Mouse (Mus musculus): ENCODE results near the gene Ints5. TPM values are rescaled to one million over a fixed set of nuclear protein-coding genes. Genes with fewer than 3 reads are reported as not detected.

The Ints5 gene
- polyA plus RNA-seq, 1 experiment from 2014 or later = 44.5 TPM

GRCm38 (mm10) chr19:8919000-8919399 lies 26.2 kb downstream of the Ints5 start:
- Histone ChIP-seq H3K27ac (ENCODE audit: low read depth) (no peak overlapping the region), H3K9ac (ENCODE audit: low read length) (no peak overlapping the region), H3K4me3 (ENCODE audit: low read depth, low read length) (no peak overlapping the region), H3K9me3 (ENCODE audit: control insufficient read depth, low read length) (no peaks in the 10 kb centered on the region), H3K36me3 (ENCODE audit: control insufficient read depth, insufficient read depth, low read length) (peaks cover 44% of the 10 kb centered on the region), H3K4me2 (ENCODE audit: low read length) (no peak overlapping the region), H3K4me1 (replicated peaks; ENCODE audit: control insufficient read depth, insufficient read depth, low read length) (peaks cover 11% of the 10 kb centered on the region), H3K27me3 (replicated peaks; ENCODE audit: control insufficient read depth, insufficient read depth, low read length) (no peaks in the 10 kb centered on the region)
- ATAC-seq (replicated peaks; ENCODE audit: low FRiP score, low TSS enrichment, low read depth) (no peak), DNase-seq (ENCODE audit: low spot score) (no peak)
- WGBS = 90% methylated on average over 3 of the region's 3 CpGs

GRCm38 (mm10) chr19:8919684-8920072 lies 26.9 kb downstream of the Ints5 start:
- Histone ChIP-seq H3K36me3 (ENCODE audit: control insufficient read depth, insufficient read depth, low read length) (peaks cover 38% of the 10 kb centered on the region), H3K27me3 (replicated peaks; ENCODE audit: control insufficient read depth, insufficient read depth, low read length) (no peaks in the 10 kb centered on the region), H3K9me3 (ENCODE audit: control insufficient read depth, low read length) (no peaks in the 10 kb centered on the region), H3K9ac (ENCODE audit: low read length) (peak overlapping the region; percentile 78), H3K27ac (ENCODE audit: low read depth) (peak overlapping the region; percentile 86), H3K4me2 (ENCODE audit: low read length) (peak overlapping the region; percentile 65), H3K4me3 (ENCODE audit: low read depth, low read length) (peak overlapping the region; percentile 87), H3K4me1 (replicated peaks; ENCODE audit: control insufficient read depth, insufficient read depth, low read length) (peaks cover 11% of the 10 kb centered on the region)
- ATAC-seq (replicated peaks; ENCODE audit: low FRiP score, low TSS enrichment, low read depth) (no peak), DNase-seq (ENCODE audit: low spot score) (no peak)
- 70% methylated on average over 6 of the region's 6 CpGs for WGBS

- Histone ChIP-seq H3K9me3 (ENCODE audit: control insufficient read depth, low read length) (no peaks in the 10 kb centered on the region), H3K4me3 (ENCODE audit: low read depth, low read length) (peak within 1 kb of the TSS; percentile 87), H3K4me1 (replicated peaks; ENCODE audit: control insufficient read depth, insufficient read depth, low read length) (peaks cover 11% of the 10 kb centered on the region), H3K27ac (ENCODE audit: low read depth) (peak within 1 kb of the TSS; percentile 86), H3K36me3 (ENCODE audit: control insufficient read depth, insufficient read depth, low read length) (peaks cover 33% of the 10 kb centered on the region), H3K27me3 (replicated peaks; ENCODE audit: control insufficient read depth, insufficient read depth, low read length) (no peaks in the 10 kb centered on the region), H3K9ac (ENCODE audit: low read length) (peak within 1 kb of the TSS; percentile 78), H3K4me2 (ENCODE audit: low read length) (peak within 1 kb of the TSS; percentile 65)
- peak; percentile 98 for ATAC-seq (replicated peaks; ENCODE audit: low FRiP score, low TSS enrichment, low read depth)
- peak; percentile 95 for DNase-seq (ENCODE audit: low spot score)
- 2% methylated on average over 40 of the region's 50 CpGs for WGBS
Observed at GRCm38 (mm10) chr19:8920073-8920736, 27.4 kb downstream of the Ints5 start, which contains the start of gene B3gat3. Gene B3gat3, plus strand, starts transcription at chr19:8920374.

GRCm38 (mm10) chr19:8920836-8921291 lies 28.1 kb downstream of the Ints5 start:
- 1% methylated on average over 6 of the region's 6 CpGs for WGBS
- DNase-seq (ENCODE audit: low spot score) = no peak

GRCm38 (mm10) chr19:8921741-8922140 lies 28.9 kb downstream of the Ints5 start:
- DNase-seq (ENCODE audit: low spot score) (no peak), ATAC-seq (replicated peaks; ENCODE audit: low FRiP score, low TSS enrichment, low read depth) (no peak)
- H3K36me3 ChIP-seq (ENCODE audit: control insufficient read depth, insufficient read depth, low read length) = peaks cover 32% of the 10 kb centered on the region
- no peak overlapping the region for H3K27ac ChIP-seq (ENCODE audit: low read depth)
- H3K9ac ChIP-seq (ENCODE audit: low read length) = no peak overlapping the region
- H3K27me3 ChIP-seq (replicated peaks; ENCODE audit: control insufficient read depth, insufficient read depth, low read length) = no peaks in the 10 kb centered on the region
- peak overlapping the region; percentile 65; the same call in 1 of the 2 replicates for H3K4me2 ChIP-seq (ENCODE audit: low read length)
- H3K4me1 ChIP-seq (replicated peaks; ENCODE audit: control insufficient read depth, insufficient read depth, low read length) = peaks cover 11% of the 10 kb centered on the region
- WGBS = 80% methylated on average over 9 of the region's 9 CpGs
- H3K4me3 ChIP-seq (ENCODE audit: low read depth, low read length) = peak overlapping the region; percentile 87; the same call in 1 of the 2 replicates
- H3K9me3 ChIP-seq (ENCODE audit: control insufficient read depth, low read length) = no peaks in the 10 kb centered on the region

More at GRCm38 (mm10) chr19:8920836-8921291, 28.1 kb downstream of the Ints5 start:
- H3K4me2 ChIP-seq (ENCODE audit: low read length) = peak overlapping the region; percentile 65
- H3K4me1 ChIP-seq (replicated peaks; ENCODE audit: control insufficient read depth, insufficient read depth, low read length) = peaks cover 11% of the 10 kb centered on the region
- peaks cover 33% of the 10 kb centered on the region for H3K36me3 ChIP-seq (ENCODE audit: control insufficient read depth, insufficient read depth, low read length)
- no peak; the same call in 1 of the 2 replicates for ATAC-seq (replicated peaks; ENCODE audit: low FRiP score, low TSS enrichment, low read depth)
- H3K9me3 ChIP-seq (ENCODE audit: control insufficient read depth, low read length) = no peaks in the 10 kb centered on the region
- H3K4me3 ChIP-seq (ENCODE audit: low read depth, low read length) = peak overlapping the region; percentile 87
- H3K27ac ChIP-seq (ENCODE audit: low read depth) = peak overlapping the region; percentile 86
- no peaks in the 10 kb centered on the region for H3K27me3 ChIP-seq (replicated peaks; ENCODE audit: control insufficient read depth, insufficient read depth, low read length)
- H3K9ac ChIP-seq (ENCODE audit: low read length) = peak overlapping the region; percentile 78

- peaks cover 36% of the 10 kb centered on the region for H3K36me3 ChIP-seq (ENCODE audit: control insufficient read depth, insufficient read depth, low read length)
- 91% methylated on average over 2 of the region's 2 CpGs for WGBS
Observed at GRCm38 (mm10) chr19:8926766-8927165, 34.0 kb downstream of the Ints5 start.

GRCm38 (mm10) chr19:8927891-8928525 lies 35.2 kb downstream of the Ints5 start:
- Histone ChIP-seq H3K4me2 (ENCODE audit: low read length) (no peak overlapping the region), H3K36me3 (ENCODE audit: control insufficient read depth, insufficient read depth, low read length) (peaks cover 32% of the 10 kb centered on the region), H3K27ac (ENCODE audit: low read depth) (no peak overlapping the region), H3K9me3 (ENCODE audit: control insufficient read depth, low read length) (no peaks in the 10 kb centered on the region), H3K27me3 (replicated peaks; ENCODE audit: control insufficient read depth, insufficient read depth, low read length) (no peaks in the 10 kb centered on the region), H3K4me3 (ENCODE audit: low read depth, low read length) (no peak overlapping the region), H3K4me1 (replicated peaks; ENCODE audit: control insufficient read depth, insufficient read depth, low read length) (peaks cover 13% of the 10 kb centered on the region), H3K9ac (ENCODE audit: low read length) (no peak overlapping the region)
- WGBS = 84% methylated on average over 12 of the region's 12 CpGs
- DNase-seq (ENCODE audit: low spot score) (no peak), ATAC-seq (replicated peaks; ENCODE audit: low FRiP score, low TSS enrichment, low read depth) (no peak)

More at GRCm38 (mm10) chr19:8926766-8927165, 34.0 kb downstream of the Ints5 start:
- Histone ChIP-seq H3K9me3 (ENCODE audit: control insufficient read depth, low read length) (no peaks in the 10 kb centered on the region), H3K27ac (ENCODE audit: low read depth) (no peak overlapping the region), H3K4me3 (ENCODE audit: low read depth, low read length) (no peak overlapping the region), H3K4me1 (replicated peaks; ENCODE audit: control insufficient read depth, insufficient read depth, low read length) (peaks cover 16% of the 10 kb centered on the region), H3K27me3 (replicated peaks; ENCODE audit: control insufficient read depth, insufficient read depth, low read length) (no peaks in the 10 kb centered on the region), H3K9ac (ENCODE audit: low read length) (no peak overlapping the region), H3K4me2 (ENCODE audit: low read length) (no peak overlapping the region)
- DNase-seq (ENCODE audit: low spot score) (no peak), ATAC-seq (replicated peaks; ENCODE audit: low FRiP score, low TSS enrichment, low read depth) (no peak)

GRCm38 (mm10) chr19:8928689-8929223 lies 36.0 kb downstream of the Ints5 start:
- Histone ChIP-seq H3K9me3 (ENCODE audit: control insufficient read depth, low read length) (no peaks in the 10 kb centered on the region), H3K4me3 (ENCODE audit: low read depth, low read length) (peak overlapping the region; percentile 78), H3K27me3 (replicated peaks; ENCODE audit: control insufficient read depth, insufficient read depth, low read length) (no peaks in the 10 kb centered on the region), H3K36me3 (ENCODE audit: control insufficient read depth, insufficient read depth, low read length) (peaks cover 34% of the 10 kb centered on the region), H3K27ac (ENCODE audit: low read depth) (peak overlapping the region; percentile 81), H3K9ac (ENCODE audit: low read length) (peak overlapping the region; percentile 78; the same call in 1 of the 2 replicates), H3K4me1 (replicated peaks; ENCODE audit: control insufficient read depth, insufficient read depth, low read length) (peaks cover 13% of the 10 kb centered on the region), H3K4me2 (ENCODE audit: low read length) (peak overlapping the region; percentile 79)
- WGBS = 18% methylated on average over 16 of the region's 16 CpGs
- ATAC-seq (replicated peaks; ENCODE audit: low FRiP score, low TSS enrichment, low read depth) (no peak; the same call in 1 of the 2 replicates), DNase-seq (ENCODE audit: low spot score) (no peak)
